11 mouse cellular contexts compared by ENCODE assay signal in genomic region chr10:19578409-19578986, GRCm38 (mm10). TPM values are rescaled to one million over a fixed set of nuclear protein-coding genes. Genes with fewer than 3 reads are reported as not detected.
DNase-seq lines count a peak whose midpoint lies in the region; ATAC-seq lines count a peak whose summit lies in the region.
"Had no signal": no experiment of that assay in that cellular context is flagged by ENCODE, and none has a peak within 500 bp of the region (broad histone marks: within the 10 kb centered on the region; RNA-seq: fewer than 3 reads in every experiment).

No protein-coding gene starts in this region.

- H3K27ac ChIP-seq in midbrain, embryonic 10.5 days (replicated peaks), result no peak overlapping the region
- H3K27ac ChIP-seq: limb, embryonic 12.5 days had no signal

- H3K4me1 ChIP-seq in midbrain, embryonic 10.5 days, result no peaks in the 10 kb centered on the region
- H3K4me1 ChIP-seq: limb, embryonic 12.5 days had no signal

- no peak overlapping the region for H3K4me3 ChIP-seq in midbrain, embryonic 10.5 days
- H3K4me3 ChIP-seq: erythroblast, embryonic 14.5 days; limb, embryonic 12.5 days had no signal

- H3K9me3 ChIP-seq in midbrain, embryonic 10.5 days (replicated peaks), result no peaks in the 10 kb centered on the region
- H3K9me3 ChIP-seq: limb, embryonic 12.5 days had no signal

- intact Hi-C loops in gastrocnemius, postnatal 14 days (cut with DNase I; ENCODE audit: low total_unique reads), result no loop called here

- H3K27me3 ChIP-seq in midbrain, embryonic 10.5 days (ENCODE audit: low read depth, poor library complexity, severe bottlenecking), result no peaks in the 10 kb centered on the region
- H3K27me3 ChIP-seq: limb, embryonic 12.5 days; Patski had no signal

- no peaks in the 10 kb centered on the region for H3K36me3 ChIP-seq in midbrain, embryonic 10.5 days
- H3K36me3 ChIP-seq: limb, embryonic 12.5 days had no signal

- ATAC-seq in frontal cortex, adult (ENCODE audit: low TSS enrichment), result peak; percentile 97
- ATAC-seq: Patski had no signal

- peak; percentile 35 for DNase-seq in gastrocnemius, postnatal 14 days
- DNase-seq in gastrocnemius, postnatal 25 days, result no peak
- peak; percentile 16 for DNase-seq in ovary, postnatal 36 days (ENCODE audit: low spot score)
- no peak for DNase-seq in ovary, adult 18-20 months (ENCODE audit: low spot score)
- peak; percentile 70 to 73 for DNase-seq in right cerebral cortex, postnatal 10 days (ENCODE audit: low spot score in 2 of 2)
- DNase-seq in layer of hippocampus, postnatal 14 days (ENCODE audit: low spot score in 2 of 2), result no peak
- DNase-seq in midbrain, embryonic 10.5 days (ENCODE audit: low spot score), result no peak

- WGBS in midbrain, embryonic 10.5 days, result 84% methylated on average over 9 of the region's 9 CpGs

RNA-seq across cellular contexts. Expression of gene Ifngr1, which starts 13.3 kb away (rescaled TPM):
- 10 to 100 TPM; 30.3 to 46.9 TPM for total RNA-seq in gastrocnemius, postnatal 14 days (2021)
- 10 to 100 TPM; 21.9 to 26.3 TPM for total RNA-seq in gastrocnemius, postnatal 25 days (2021)
- total RNA-seq in layer of hippocampus, postnatal 14 days (2021), result 10 to 100 TPM; 19.6 to 21.9 TPM
- 34.7 and 36.0 TPM in 2 replicates for polyA plus RNA-seq in midbrain, embryonic 10.5 days (2016; fragmentation: Nextera tagmentation; extraction: Ambion mirVana)

RNA-seq across cellular contexts. Expression of gene Il22ra2, which starts 43.3 kb away (rescaled TPM):
- total RNA-seq in gastrocnemius, postnatal 14 days (2021), result not detected
- not detected for total RNA-seq in gastrocnemius, postnatal 25 days (2021)
- total RNA-seq in layer of hippocampus, postnatal 14 days (2021), result not detected
- polyA plus RNA-seq in midbrain, embryonic 10.5 days (2016; fragmentation: Nextera tagmentation; extraction: Ambion mirVana), result not detected in 2 replicates
- polyA plus RNA-seq: erythroblast, embryonic 14.5 days; limb, embryonic 12.5 days; Patski had no signal

Comparison
In these comparisons a context has a peak if more than half of its experiments do, and no peak if none do; other contexts are left out.
1. DNase-seq: peak in gastrocnemius, postnatal 14 days (single experiment), ovary, postnatal 36 days (single experiment) and right cerebral cortex, postnatal 10 days (2 of 2); none in gastrocnemius, postnatal 25 days (single experiment), ovary, adult 18-20 months (single experiment), layer of hippocampus, postnatal 14 days (0 of 2) and midbrain, embryonic 10.5 days (single experiment).